Mouse (Mus musculus): Measurements from ENCODE around the gene Lrrc39.

The Lrrc39 gene

GRCm38 (mm10) chr3:116614295-116614892, 51.6 kb downstream of the Lrrc39 start, which contains the start of gene Trmt13:
Trmt13 (minus strand) TSS chr3:116614587.
- peak; percentile 24 for DNase-seq (ENCODE audit: low spot score)

DNA sequence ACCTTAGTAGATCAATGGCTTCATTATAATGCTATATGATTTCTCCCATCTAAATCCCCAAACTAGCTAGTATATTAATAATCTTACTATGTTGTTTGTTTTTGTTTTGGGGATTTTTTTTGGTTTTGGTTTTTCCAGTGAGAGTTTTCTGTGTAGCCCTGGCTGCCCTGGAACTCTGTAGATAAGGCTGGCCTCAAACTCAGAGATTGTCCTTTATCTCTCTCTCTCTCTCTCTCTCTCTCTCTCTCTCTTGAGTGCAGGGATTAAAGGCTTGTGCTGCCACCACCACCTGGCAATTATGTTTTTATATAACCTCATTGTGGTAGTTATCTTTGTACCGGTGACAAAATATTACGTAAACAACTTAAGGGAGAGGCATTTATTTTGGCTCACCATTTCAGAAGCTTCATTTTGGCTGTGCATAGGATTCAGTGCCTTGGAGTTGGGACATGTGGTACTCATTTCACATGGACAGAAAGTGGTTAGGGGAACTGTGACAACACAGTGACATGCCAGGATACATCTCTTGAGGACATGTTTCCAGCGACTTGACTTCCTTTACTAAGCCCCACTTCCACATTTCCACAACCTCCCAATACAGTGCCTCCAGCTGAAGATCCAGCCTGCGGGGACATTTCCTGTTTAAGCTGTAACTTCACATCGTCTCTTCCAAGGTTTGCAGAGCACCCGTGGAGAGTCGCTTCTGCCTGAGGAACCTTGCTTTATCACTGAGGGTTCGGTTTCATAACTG, 52.7 kb downstream of the Lrrc39 start:
- no peak for DNase-seq (ENCODE audit: low spot score)

- DNase-seq (ENCODE audit: low spot score): no peak
Observed at GRCm38 (mm10) chr3:116618855-116619254, 56.1 kb downstream of the Lrrc39 start.

DNA sequence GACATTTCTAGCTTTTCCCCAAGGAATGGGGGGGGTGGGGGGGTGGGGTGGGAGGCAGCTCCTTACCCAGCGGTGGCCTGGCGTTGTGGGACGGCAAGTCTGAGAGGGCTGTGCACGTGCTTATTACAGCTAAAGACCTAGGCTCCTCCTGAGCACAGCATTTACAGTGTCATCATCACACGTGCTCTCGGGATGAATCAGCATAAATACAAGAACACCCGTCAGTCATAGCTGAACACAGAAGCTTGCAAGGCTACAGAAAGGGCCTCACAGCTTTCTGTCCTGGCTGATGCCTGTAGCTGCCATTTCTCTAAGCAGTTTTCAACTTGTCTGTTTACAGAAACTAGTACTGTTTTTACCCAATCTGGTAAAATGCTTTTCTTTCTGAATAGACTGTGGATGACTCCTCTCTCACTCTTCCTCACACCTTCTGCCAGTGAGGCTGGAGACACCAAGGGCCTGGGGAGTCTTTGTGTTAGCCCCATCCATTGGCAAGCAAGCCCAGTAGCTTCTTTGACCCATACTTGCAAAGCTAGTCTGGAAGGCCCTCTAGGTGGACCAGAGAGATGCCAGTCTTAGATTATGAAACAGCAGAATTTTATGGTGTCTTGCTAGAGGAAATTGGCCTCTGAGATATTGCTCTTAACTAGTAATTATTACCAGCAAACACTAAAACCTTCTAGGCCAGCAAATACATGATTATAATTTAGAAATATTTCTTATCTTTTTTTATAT, 58.0 kb downstream of the Lrrc39 start:
- no peak for DNase-seq (ENCODE audit: low spot score)

DNA sequence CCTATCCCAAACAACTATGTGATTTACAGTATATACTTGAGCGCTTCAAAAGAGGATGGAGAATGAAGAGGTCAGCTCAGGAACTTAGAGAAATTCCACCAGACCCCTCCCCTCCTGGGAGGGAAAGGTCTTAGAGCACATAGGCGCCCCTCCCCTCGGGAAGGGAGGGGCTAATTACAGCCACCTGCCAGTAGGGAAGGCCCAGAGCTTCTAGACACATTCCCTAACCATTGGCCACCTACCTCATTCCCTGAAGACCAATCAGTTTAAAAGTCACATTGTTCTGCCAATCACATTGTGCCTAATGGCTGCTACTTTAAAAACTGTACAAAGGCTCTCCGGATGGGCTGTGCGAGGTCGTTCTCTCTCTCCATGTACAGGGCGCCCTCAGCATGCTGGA, 59.9 kb downstream of the Lrrc39 start:
- no peak for DNase-seq (ENCODE audit: low spot score)

DNA sequence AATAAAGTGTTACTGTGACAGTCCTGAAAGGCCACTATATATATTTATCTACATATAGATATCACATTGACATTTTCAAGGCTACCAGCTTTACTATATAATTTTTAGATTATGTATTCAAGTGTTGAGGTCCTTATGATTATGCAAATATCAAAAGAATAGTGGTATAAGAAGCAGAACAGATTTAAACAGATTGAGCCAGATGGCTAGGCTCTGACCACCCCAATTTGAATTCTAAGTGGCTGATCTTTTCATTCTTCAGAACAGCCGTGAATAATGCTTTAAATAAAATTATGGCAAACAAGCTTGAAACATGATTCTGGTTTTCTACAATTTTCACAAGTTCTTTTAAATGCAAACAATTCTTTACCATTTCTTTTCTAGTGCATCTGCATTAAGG, 68.7 kb downstream of the Lrrc39 start:
- no peak for DNase-seq (ENCODE audit: low spot score)

Measured in left cerebral cortex, adult 11 months (tissue).